Mouse (Mus musculus) yolk sac, embryonic 10.5 days (tissue): ENCODE results near the gene Kpna7.
"Not testable (repeated sequence)": the region's sequence is repeated elsewhere in the genome, so short reads cannot be mapped to it uniquely, and the experiment has no call there.

Experiments
- DNase-seq: peaks from one replicate; pipeline ENCODE4 v3.0.0-alpha.2; 2017; ENCODE audit warnings: low spot score

The Kpna7 gene

GRCm38 (mm10) chr5:145020712-145021111, 63.1 kb downstream of the Kpna7 start:
- not testable (repeated sequence) for DNase-seq

DNA sequence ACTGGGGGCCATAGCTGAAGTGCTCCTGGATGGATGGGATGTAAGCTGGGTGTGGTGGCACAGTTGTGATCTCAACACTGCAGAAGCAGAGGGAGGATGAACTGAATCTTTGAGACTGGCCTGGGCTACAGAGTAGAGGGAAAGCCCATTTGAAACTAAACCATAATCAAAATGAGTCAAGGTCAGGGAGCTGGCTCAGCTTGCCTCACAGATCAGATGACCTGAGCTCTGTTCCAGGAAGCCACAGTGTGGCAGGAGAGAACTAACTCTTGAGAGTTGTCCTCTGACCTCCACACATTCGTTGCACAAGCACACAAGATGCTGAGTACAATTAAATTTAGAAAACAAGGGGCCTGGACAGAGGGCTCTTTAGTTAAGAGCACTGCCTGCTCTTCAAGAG, 63.6 kb downstream of the Kpna7 start:
- DNase-seq, result not testable (repeated sequence)

DNA sequence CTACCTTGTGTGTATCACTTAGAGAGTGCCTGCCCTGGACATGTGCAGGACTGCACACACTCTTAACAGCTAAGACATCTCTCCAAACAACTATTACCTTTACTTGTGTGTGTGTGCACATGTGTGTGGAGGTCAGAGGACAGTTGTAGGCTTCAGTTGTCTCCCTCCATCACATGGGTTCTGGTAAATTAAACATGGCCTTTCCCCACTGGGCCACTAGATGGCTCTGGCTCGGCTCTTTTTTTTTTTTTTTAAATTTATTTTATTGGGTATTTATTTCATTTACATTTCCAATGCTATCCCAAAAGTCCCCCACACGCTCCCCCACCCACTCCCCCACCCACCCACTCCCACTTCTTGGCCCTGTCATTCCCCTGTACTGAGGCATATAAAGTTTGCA, 67.1 kb downstream of the Kpna7 start:
- not testable (repeated sequence) for DNase-seq

DNA sequence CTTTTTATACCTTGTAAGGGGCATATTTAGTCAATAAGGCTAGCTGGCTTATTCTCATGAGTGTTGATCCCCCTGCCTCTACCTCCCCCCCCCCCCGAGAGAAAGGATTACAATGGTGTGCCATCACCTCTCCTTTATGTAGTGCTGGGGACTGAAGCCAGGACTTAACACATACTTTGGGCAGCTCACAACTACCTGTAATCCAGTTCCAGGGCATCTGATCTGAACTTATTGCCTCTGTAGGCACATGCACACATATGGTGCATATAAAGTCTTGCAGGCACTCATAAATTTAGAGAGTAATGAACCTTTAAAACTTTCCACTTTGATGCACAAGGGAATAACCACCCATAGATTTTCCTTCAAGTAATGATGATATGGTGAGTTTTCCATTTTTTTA, 69.6 kb downstream of the Kpna7 start:
- no peak for DNase-seq

- no peak for DNase-seq
These were observed 74.8 kb downstream of the Kpna7 start for GRCm38 (mm10) chr5:145008878-145009659.

DNA sequence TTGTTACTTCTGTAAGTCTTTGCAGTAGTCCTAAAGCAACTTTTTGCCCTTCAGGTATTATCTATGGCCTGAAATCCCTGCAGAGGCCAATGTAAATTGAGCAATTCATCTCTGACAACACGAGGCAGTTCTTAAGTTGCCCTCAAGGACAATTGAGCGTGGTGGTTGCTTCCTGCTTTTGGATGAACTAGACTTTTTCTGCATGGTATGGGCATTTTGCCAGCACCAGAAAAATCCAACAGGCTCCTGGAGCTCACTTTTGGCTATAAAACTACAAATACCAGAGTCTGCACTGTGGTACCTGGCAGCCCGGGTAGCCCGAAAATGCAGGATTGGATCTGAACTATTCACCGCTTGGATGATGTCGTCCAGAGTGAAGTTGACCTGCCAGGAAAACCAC, 78.2 kb downstream of the Kpna7 start:
- DNase-seq, result no peak

GRCm38 (mm10) chr5:145004495-145004894, 79.3 kb downstream of the Kpna7 start:
- no peak for DNase-seq

GRCm38 (mm10) chr5:145003362-145003761, 80.5 kb downstream of the Kpna7 start:
- DNase-seq, result no peak

- no peak for DNase-seq
These were observed 85.3 kb downstream of the Kpna7 start for GRCm38 (mm10) chr5:144998491-144998890.

- DNase-seq, result no peak
These were observed 93.3 kb downstream of the Kpna7 start for GRCm38 (mm10) chr5:144990481-144990880.

DNA sequence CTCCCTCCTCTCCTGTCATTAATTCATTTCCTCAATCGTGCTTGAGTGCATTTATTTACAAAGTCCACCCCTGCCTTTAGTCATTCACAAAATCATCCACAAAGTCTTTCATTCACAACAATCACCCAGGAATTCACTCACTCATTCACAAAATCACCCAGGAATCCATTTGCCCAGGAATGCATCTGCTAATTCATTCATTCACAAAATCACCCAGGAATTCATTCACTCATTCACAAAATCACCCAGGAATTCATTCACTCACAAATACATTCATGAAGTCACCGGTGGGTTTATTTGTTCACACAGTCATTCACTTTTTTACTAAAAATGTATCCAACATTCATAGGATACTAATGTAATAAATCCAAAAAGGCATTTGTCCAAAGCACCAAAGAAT, 93.8 kb downstream of the Kpna7 start:
- DNase-seq, result no peak

DNA sequence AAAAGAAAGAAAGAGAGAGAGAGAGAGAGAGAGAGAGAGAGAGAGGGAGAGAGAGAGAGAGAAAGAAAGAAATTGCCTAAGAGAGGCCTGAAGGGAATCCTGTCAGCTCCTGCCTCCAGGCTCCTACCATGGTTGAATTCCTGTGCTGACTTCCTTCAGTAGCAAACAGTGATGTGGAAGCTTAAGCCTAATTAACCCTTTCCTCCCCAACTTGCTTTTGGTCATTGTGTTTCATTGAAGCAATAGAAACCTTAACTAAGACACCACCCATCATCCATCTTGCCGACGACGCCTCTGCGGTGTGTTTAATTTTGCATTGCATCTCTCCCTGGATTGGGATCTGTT, 94.8 kb downstream of the Kpna7 start:
- DNase-seq, result no peak

DNA sequence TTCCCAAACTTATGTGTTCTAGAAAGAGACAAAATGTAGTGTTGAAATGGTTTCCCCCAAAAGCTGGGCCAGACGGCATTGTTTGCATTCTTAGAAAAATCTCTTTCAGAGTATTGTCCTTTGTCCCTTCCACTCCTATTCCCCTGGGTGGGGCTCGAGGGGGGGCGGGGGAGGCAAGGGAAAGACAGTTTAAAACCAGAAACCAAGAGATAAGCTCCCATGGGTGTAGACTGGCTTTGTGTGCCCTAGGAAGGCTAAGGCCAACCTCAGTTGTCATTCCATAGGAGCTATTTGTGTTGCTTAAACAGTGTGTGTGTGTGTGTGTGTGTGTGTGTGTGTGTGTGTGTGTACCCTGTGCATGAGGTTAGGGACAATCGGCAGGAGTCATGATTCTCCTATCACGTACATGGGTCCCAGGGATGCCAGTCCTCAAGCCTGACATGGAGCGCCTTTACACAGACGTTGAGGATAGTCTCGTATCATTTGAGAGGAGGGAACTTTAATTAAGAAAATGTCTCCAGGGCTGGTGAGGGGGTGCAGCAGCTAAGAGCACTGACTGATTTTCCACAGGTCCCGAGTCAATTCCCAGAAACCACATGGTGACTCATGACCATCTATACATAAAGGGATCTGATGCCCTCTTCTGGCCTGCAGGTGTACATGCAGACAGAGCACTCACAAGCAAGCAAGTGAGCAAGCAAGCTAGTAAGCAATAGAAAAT, 95.3 kb downstream of the Kpna7 start:
- DNase-seq, result peak; percentile 59

DNA sequence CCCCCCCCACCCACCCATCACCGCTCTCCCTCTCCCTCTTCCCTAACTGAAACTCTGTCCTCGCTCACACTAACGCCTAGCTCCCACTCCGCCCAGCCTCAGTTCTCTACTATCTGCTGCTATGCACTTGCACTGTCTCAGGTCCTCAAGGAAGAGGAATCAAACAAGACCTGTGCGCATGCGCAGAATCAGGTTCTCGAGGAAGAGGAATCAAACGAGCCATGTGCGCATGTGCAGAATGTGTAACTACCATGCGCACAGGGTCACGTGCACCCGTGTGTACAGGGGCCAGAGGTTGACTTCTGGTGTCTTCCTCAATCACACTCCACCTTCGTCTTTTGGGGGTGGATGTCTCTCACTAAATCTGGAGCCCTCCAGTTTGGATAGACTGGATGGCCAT, 96.3 kb downstream of the Kpna7 start:
- no peak for DNase-seq

DNA sequence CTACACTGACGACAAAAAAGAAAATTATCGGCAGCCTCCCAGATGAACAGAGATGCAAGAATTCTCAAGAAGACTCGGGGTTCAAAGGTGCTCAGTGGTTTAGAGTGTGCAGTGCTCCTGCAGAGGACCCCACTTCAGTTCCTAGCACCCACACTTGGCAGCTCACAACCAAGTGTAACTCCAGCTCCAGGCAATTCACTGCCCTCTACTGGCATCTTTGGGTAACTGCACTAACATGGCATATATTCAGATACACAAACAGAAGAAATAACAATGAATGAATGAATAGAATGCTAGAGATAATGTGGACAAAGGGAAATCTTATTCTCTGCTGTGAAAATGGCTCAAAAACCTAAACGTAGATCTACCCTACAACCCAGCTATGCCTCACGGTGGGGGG, 99.0 kb downstream of the Kpna7 start:
- no peak for DNase-seq

DNA sequence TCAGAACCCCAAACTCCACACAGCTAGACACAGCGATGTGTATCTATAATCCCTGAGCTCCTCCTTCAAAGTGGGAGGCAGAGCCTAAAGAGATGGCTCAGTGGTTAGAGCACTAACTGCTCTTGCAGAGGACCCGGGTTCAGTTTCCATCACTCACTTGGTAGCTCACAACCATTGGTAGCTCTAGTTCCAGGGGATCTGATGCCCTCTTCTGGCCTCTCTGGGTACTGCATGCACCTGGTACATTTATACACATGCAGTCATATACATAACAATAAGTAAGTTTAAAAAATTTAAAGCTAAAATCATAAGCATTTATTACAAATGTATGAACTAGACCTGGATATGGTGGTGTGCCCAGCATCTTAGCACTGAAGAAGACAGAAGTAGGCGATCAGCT, 100.6 kb downstream of the Kpna7 start:
- DNase-seq, result no peak

GRCm38 (mm10) chr5:144979110-144979509, 104.7 kb downstream of the Kpna7 start:
- no peak for DNase-seq

GRCm38 (mm10) chr5:144978533-144979107, 105.2 kb downstream of the Kpna7 start:
- DNase-seq, result no peak

DNA sequence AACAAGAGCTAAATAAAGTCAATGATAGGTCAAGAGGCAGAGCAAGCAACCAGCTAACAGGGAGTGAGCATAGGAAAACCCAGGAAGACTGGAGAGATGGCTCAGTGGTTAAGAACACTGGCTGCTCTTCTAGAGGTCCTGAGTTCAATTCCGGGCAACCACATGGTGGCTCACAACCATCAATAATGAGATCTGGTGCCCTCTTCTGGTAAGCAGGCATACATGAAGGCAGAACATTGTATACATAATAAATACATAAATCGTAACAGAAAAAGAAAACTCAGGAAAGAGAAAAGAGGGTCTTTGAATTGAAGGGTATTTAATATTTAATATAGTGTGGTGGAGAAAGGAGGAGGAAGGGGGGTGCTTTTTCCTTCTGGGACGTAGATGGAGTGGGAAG, 112.6 kb downstream of the Kpna7 start:
- DNase-seq, result no peak

DNA sequence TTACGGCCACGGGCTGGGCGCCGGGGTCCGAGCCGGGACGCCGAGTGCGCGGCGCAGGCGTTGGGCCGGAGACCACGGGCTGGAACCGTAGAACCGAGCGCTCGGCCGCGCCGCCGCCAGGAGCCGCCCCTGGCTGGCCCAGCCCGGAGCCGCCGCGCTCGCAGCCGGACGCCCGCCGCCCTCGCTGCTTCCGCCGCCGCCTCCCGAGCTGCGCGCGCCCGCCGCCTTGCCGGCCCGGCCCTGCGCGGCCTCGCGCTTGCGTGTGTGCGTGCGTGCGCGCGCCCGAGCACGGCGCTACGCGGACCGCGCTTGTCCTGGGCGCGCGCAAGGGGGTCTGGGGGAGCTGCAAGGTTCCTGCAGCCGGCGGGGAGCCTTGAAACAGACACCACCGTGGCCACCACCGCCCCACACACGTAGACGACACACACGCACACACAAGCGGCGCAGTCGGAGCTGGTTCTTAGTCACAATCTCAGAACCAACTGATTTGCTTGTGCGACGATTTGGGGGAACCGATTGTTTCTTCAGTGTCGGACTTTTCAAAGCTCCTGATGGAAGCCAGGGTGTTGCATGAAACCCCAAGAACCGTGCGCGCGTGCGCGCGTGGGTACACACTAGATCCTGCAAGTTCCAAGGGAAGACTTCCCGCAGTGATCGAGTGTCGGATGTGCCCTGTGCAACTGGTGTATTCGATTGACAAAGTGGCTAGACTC, 118.0 kb downstream of the Kpna7 start, which contains the start of gene Smurf1:
TSS of gene Smurf1 (minus strand) at position 209 of the 713 bp plus-strand sequence.
- DNase-seq, result peak; percentile 86

GRCm38 (mm10) chr5:144964872-144965638, 118.8 kb downstream of the Kpna7 start:
- peak; percentile 92 for DNase-seq

- DNase-seq, result no peak
These were observed 119.4 kb downstream of the Kpna7 start for GRCm38 (mm10) chr5:144964465-144964864.
